Mouse (Mus musculus) c-Kit-positive CD71-positive TER-119-negative erythroid progenitor cells, embryonic 14.5 days (primary cell): ENCODE measurements around the gene Zdhhc14.
A peak's percentile ranks its signal among the peaks of the same experiment; 100 is the strongest.

Experiments used
- DNase-seq: peaks from one replicate; pipeline ENCODE4 v3.0.0-alpha.2; 2013; ENCODE audit warnings: low read depth

Gene Zdhhc14

DNA sequence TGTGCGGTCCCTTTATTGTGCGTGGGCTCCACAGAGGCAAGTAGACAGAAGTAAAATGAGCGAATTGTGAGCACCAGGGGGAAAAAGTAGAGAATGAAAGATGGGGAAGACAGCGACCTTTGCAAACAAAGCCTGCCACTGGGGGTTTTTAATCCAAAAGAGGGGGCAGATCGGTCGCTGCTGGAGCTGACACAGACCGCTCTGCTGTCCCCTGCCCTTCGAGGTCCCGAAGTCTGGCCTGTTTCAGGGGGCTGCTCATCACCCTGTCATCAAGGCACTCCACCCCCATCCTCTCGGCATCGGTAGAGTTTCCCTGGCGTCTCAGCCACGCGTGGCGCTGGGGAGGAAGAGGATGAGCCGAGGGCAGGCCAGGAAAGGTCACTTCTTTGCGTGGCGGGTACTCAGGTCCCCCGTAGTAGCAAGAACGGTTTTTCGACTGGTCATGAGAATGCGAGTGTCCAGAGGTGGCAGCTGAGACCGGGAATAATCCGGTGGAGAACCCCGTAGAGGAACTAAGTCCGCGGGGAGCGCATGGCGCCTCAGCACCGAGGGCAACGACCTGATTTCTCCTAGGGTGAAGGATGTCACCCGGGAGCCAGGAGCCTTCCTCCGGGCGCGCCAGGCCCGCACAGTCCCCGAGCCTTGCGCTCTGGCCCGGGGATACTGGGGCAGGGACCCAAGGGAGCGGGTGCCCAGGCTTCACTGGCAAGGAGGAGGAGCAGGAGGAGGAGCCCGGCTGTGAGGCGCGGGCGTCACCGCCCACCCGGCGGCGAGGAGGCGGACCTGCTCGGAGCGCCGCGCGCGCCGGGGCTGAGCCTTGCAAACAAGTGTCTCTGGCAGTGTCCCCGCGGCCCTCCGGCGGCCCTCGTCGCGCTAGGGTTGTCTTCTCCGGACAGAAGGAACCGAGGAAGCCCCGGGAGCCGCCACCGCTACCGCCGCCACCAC, at the start of gene Zdhhc14:
Zdhhc14 (plus strand) TSS at position 757 of the 945 bp plus-strand sequence.
- peak; percentile 85 for DNase-seq

DNA sequence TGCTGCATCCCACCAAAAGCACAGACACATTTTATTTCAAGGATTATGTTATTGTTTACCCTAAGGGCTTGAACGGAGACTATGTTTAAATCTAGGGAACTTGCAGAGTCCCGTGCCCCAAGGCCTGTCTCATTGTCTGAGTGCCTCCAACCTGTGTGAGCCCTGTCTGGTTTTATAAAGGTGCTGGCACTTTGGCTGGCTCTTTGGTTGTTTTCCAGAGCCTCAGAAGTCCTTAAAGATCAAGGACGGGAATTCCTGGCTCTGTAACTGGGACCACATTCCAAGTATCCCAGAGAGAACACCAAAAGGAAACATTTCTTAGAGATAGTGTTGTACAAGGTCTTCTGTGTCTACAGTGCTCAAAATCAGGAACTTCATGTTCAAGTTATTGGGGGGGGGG, 49.1 kb upstream of the Zdhhc14 start:
- DNase-seq, result no peak

GRCm38 (mm10) chr17:5443751-5444150, 48.6 kb upstream of the Zdhhc14 start:
- DNase-seq, result no peak

DNA sequence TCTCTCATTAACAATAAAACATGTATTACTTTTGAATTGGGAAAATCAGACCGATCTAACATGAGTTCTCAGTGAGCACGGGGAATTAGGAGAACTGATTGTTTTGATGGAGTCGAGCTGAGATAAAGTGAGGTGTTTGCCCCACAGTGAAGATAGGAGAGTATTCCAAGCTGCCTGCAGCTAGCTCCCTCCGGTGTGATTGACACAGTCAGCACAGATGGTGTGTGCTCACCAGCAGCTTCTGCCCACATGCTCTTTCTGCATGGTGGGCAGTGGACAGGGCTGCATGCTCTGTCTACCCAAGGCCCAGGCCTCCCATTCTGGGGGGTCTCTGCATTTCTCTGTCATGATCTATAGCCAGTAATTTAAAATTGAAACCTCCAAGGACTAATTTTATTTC, 38.7 kb upstream of the Zdhhc14 start:
- DNase-seq, result no peak

DNA sequence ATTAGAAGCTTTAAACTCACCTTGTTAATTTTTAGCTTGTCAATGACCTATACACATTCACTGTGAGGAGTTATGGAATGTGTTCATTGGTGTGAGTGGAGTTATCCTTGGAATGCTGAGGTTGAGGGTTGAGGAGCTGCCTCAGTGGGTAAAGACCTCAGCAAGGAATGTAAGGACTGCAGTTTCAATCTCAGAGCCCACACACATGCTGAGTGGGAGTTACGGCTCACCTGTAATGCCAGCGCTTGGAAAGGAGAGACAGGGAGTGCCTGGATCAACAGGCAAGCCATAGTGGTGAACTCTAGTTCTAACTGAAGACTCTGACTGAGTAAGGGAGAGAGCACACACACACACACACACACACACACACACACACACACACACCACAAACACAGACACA, 28.4 kb upstream of the Zdhhc14 start:
- DNase-seq, result no peak

GRCm38 (mm10) chr17:5466736-5467135, 25.6 kb upstream of the Zdhhc14 start:
- no peak for DNase-seq

GRCm38 (mm10) chr17:5467177-5467576, 25.2 kb upstream of the Zdhhc14 start:
- no peak for DNase-seq

DNA sequence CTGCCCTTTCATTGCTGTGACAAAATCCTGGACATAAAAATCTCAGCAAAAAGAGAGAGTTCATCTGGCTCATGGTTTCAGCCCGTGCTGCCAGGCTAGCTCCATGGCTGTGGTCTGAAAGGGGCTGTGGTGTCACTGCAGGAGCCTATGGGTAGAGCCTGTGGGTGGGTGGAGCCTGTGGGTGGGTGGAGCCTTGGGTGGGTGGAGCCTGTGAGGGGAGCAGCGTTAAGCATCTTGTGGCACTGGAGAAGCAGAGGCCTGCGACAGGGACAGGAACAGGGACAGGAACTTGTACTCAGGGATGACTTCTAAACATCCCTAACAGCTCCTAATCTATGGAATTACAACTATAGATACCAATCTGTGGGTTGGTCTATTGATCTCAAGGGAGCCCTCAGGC, 20.1 kb upstream of the Zdhhc14 start:
- no peak for DNase-seq

- DNase-seq, result no peak
These were observed 16.2 kb upstream of the Zdhhc14 start for GRCm38 (mm10) chr17:5475960-5476725.

- no peak for DNase-seq
These were observed 8.9 kb upstream of the Zdhhc14 start for GRCm38 (mm10) chr17:5483456-5483855.

DNA sequence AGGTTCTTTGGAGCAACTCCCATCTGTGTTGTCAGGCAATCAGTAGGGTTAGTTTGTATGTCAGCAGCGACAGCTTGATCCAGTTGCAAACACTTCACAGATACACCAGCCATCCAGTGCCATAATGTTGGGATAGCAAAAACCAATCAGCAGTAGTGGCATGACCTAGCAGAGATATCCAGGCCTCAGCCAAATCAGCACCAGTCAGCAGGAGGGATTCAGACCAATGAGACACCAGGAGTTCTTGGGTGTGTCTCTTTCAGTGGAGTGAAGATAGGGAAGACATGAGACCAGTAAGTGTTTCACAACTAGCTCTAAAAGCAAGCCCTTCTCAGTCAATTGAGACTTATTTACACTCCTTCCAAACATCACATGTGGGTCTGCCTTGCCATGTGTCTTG, 7.7 kb upstream of the Zdhhc14 start:
- no peak for DNase-seq

DNA sequence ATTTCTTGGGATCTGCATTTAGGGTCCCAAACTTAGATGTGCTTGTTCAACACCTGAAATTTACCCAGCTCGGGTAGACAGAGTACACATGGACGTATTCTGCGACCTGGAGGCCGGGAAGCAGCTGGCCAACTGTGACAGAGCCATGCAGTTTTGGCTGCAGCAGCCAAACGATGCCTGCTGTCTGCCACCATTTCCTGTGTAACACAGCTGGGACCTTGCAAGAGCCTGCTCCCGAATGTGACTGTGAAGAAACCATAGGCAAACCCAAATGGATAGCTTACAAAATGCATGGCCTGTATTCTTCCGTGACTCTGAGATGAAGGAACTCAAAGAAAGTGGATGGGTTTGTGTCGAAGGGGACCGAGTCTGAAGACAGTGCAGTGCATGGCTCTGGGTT, 4.2 kb upstream of the Zdhhc14 start:
- no peak for DNase-seq

- no peak for DNase-seq
These were observed 2.0 kb upstream of the Zdhhc14 start for GRCm38 (mm10) chr17:5490351-5490750.

DNA sequence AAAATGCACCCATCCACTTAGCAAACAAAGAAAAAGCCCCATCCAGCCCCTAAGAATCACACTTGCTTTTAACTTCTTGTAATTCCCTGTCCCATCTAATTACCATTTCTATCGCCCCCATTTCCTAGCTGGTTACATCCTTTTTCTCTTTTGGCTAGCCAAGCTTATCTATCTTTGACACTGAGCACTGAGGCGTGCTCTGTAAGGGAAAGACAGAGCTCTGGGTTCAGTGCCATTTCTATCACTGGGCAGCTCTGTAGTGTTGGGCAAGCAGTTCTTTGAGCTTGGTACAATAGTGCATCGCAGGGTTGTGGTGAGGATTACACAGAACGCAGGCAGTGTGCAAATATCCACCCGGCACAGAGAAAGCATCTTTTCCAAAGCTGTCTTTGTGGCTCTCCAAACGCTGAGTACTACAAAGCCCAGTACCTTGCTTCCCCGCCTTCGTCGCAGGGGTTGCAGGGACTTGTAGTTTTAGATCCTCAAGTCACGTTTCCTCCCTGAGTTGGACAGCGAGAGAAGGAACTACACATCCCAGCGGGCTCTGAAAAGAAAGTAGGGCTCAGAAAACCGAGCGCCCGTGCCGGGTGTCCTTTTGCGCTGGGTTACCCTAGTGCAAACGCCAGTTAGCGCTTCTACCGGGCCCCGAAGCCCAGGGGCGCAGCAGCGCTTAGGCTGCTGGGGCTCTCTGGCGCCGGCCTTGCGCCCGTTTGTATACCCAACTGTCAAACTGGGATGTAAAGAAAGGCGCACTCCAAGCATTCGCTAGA, 1.1 kb upstream of the Zdhhc14 start:
- DNase-seq, result peak; percentile 95

DNA sequence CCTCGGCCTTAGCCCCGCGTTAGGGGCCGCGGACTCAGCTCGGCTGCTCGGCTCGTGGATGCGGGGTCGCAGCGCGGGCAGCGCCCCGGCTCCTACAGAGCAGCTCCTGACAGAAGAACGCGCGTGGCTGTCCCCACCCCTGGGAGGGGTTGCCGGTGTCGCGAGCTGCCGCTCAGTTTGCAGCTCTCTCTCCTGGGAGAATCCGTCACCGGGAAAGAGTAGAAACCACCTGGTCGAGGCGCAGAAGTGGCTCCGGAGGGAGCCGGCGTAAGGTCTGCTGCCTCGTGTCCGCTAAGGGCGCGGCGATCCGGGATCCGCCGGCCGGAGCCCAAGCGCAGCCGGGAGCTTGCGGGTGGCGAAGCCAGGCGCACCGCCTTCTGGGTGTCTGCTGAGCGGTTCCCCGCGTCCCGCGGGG, 396 bp downstream of the Zdhhc14 start:
- no peak for DNase-seq

- DNase-seq, result no peak
These were observed 909 bp downstream of the Zdhhc14 start for GRCm38 (mm10) chr17:5493161-5493771.

DNA sequence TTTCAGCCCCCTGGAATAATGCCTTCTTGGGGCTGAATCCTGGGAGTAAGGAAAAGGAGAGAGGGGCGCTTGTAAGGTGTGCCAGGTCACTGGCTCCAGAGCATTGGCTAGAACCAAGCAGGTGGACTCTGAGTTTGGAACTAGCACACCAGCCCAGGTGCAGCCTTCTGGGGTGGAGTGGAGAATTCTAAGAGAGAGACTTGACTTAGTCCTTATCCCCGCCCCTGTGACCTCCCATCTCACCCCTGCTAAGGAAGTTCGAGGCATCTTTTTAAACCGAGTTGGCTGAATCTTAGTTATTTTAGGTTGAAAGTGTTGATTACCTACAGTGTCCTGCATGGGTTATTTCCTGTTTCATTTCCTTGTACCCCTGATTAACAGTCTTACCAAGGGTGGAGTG, 1.5 kb downstream of the Zdhhc14 start:
- no peak for DNase-seq

DNA sequence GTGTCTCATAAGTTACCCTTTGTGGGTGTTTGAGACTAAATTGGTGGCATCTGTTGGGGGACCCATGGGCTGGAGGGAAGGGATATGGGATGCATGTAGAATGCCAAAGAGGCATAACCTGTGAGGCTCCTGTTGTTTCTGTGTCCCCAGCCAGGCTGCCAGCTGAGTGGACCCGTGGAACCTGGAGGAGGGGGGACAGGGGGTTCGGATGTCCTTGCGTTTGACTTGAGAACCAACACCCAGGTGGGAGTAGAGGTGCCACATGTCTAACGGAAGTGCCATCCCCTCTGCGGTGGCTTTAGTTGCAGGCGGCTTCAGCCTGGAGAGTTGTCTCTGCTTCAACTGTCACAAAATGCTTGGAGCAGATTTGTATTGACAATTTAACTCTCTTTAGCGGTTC, 2.5 kb downstream of the Zdhhc14 start:
- no peak for DNase-seq

DNA sequence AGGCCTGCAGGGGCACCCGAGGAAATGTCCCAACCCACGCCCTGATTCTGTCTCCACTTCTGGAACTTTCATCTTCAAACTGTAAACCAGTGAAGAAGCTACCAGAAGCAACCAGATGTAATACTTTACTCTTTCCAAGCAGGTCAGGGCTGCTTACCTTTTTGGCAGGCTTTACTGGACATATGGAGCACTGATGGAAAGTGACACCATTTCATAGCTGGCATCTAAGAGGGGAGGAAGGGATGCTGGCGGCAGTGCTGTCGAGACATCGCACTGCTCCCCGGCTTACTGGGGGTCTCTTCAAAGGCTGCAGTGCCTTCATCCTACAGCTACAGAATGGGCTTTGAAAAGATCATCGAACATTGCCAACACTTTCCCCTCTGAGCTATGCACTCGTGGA, 5.3 kb downstream of the Zdhhc14 start:
- no peak for DNase-seq

GRCm38 (mm10) chr17:5498996-5499395, 6.6 kb downstream of the Zdhhc14 start:
- no peak for DNase-seq

- DNase-seq, result no peak
These were observed 11.8 kb downstream of the Zdhhc14 start for GRCm38 (mm10) chr17:5503981-5504760.
